Mouse (Mus musculus): ENCODE data around the gene Palld. TPM values are rescaled to one million over a fixed set of nuclear protein-coding genes. Genes with fewer than 3 reads are reported as not detected.

Palld gene
- polyA plus RNA-seq, 1 experiment from 2014 or later = 138 TPM

DNA sequence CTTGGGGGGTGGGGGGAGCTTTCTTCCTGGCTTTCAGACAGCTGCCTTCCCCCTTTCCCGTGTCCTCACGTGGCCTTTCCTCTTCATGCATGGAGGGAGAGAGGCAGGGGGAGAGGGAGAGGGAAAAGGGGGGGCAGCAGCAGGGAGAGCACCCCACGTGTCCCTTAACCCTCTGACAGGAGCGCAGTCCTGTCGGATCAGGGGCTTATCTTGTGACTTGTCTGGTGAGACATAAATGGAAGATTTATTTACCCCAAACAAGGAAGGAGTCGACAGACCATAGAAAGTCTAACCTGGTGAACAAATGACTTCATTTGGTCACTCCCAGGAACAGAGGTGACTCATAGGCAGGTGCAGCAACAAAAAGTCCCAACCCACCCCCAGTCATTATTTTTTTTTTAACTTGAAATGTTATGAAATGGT is 427.2 kb downstream of the Palld start:
- Histone ChIP-seq H3K9ac (no peak overlapping the region), H3K27me3 (no peaks in the 10 kb centered on the region), H3K9me3 (no peaks in the 10 kb centered on the region), H3K4me3 (no peak overlapping the region), H3K36me3 (no peaks in the 10 kb centered on the region), H3K4me1 (no peaks in the 10 kb centered on the region), H3K4me2 (replicated peaks) (no peak overlapping the region), H3K27ac (no peak overlapping the region)
- no peak for ATAC-seq (ENCODE audit: insufficient number of reproducible peaks, insufficient read depth, low FRiP score, low TSS enrichment)
- WGBS = 58% methylated on average over 6 of the region's 6 CpGs

DNA sequence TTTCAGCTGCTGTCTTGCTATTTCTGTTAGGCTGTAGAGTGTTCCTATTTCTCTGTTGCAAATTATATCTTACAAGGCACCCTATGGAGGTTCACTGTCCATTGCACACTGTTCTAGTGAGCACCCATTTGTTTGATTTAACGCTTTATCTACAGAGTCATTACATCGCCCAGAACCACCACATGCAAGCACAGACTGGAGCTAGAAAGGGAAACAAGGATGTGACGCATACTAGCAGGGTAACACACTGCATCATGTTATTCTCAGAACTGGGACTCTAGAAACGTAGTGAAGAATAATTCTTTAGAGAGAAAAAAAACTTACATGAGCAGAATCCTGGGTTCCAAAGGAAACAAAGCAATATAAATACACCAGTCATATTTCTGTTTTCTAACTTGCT is 432.3 kb downstream of the Palld start:
- H3K4me1 ChIP-seq = no peaks in the 10 kb centered on the region
- H3K4me3 ChIP-seq = no peak overlapping the region
- H3K4me2 ChIP-seq (replicated peaks) = no peak overlapping the region
- H3K9ac ChIP-seq = no peak overlapping the region
- ATAC-seq (ENCODE audit: insufficient number of reproducible peaks, insufficient read depth, low FRiP score, low TSS enrichment) = no peak
- H3K9me3 ChIP-seq = no peaks in the 10 kb centered on the region
- no peaks in the 10 kb centered on the region for H3K36me3 ChIP-seq
- 85% methylated on average over 4 of the region's 4 CpGs for WGBS
- no peak overlapping the region for H3K27ac ChIP-seq
- no peaks in the 10 kb centered on the region for H3K27me3 ChIP-seq

DNA sequence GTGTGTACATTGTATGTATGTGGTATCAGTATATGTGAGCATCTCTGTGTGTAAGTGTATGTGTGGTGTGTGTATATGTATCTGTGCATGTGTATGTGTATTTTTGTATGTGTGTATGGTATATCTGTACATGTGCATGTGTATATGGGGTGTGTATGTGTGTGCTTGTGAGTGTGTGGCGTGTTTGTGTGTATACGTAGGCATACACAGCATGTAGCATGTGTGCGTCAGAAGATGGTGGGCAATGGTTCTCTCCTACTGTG is 435.0 kb downstream of the Palld start:
- Histone ChIP-seq H3K36me3 (no peaks in the 10 kb centered on the region), H3K4me2 (replicated peaks) (no peak overlapping the region), H3K4me3 (no peak overlapping the region), H3K27me3 (no peaks in the 10 kb centered on the region), H3K4me1 (no peaks in the 10 kb centered on the region), H3K27ac (no peak overlapping the region), H3K9ac (no peak overlapping the region), H3K9me3 (no peaks in the 10 kb centered on the region)
- ATAC-seq (ENCODE audit: insufficient number of reproducible peaks, insufficient read depth, low FRiP score, low TSS enrichment) = no peak
- 97% methylated on average over 3 of the region's 3 CpGs for WGBS

DNA sequence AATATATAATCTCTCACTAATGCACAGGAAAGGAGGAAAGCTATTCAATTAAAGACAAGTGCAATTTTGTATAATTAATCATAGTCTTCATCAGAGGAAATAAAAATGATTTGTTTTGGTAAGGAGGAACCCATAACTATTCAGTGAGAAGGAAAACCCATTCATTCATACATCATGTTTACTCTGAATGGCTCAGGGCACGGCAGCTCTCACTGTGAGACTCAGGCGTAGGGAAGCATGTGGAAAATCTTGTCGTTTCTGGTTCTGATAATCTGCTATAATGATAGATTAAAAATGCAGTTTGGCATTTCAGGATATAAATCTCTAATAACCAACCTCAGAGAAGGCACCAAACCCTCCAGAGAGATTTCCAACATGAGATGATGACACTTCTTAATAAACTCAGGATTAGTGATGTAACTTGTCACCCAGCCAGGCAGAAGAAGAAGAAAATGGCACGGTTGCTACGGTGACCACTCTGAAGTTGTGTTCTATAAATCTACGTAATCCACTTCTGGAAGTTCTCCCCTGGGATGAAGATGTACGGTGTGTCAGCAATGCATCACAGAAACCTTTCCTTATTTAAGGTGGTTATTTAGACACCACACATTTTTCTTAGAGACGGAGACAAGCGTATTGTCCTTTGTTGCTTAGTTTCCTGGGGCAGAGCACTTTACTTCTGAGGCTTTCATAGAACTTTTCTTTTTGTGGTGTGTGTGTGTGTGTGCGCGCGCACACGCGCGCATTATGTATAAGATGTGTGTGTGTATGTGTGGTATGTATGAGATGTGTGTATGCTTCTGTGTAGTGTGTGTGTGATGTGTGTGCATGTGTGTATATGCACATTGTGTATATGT is 435.6 kb downstream of the Palld start:
- Histone ChIP-seq H3K36me3 (no peaks in the 10 kb centered on the region), H3K4me1 (no peaks in the 10 kb centered on the region), H3K4me2 (replicated peaks) (no peak overlapping the region), H3K4me3 (no peak overlapping the region), H3K27ac (no peak overlapping the region), H3K27me3 (no peaks in the 10 kb centered on the region), H3K9me3 (no peaks in the 10 kb centered on the region), H3K9ac (no peak overlapping the region)
- ATAC-seq (ENCODE audit: insufficient number of reproducible peaks, insufficient read depth, low FRiP score, low TSS enrichment) = no peak
- 90% methylated on average over 15 of the region's 15 CpGs for WGBS

DNA sequence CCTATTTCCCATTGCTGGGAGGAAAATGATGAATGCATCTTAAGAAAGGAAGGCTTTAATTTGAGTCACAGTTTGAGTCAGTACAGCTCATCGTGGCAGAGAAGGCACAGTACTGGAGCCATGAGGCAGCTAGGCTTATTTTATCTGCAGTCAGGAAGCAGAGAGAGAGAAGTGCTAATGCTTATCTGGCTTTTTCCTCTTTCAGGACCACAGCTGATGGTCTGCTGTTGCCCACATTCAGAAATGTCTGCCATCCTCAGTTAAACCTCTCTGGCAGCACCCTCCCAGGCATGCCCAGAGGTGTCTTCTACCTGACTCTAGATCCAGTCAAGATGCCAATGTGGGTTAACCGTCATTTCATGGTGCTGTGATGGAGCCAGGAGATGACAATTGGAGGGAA is 438.1 kb downstream of the Palld start:
- H3K9me3 ChIP-seq = no peaks in the 10 kb centered on the region
- no peak for ATAC-seq (ENCODE audit: insufficient number of reproducible peaks, insufficient read depth, low FRiP score, low TSS enrichment)
- H3K4me1 ChIP-seq = no peaks in the 10 kb centered on the region
- H3K27ac ChIP-seq = no peak overlapping the region
- 84% methylated on average over 2 of the region's 2 CpGs for WGBS
- no peak overlapping the region for H3K4me3 ChIP-seq
- no peak overlapping the region for H3K4me2 ChIP-seq (replicated peaks)
- H3K27me3 ChIP-seq = no peaks in the 10 kb centered on the region
- no peaks in the 10 kb centered on the region for H3K36me3 ChIP-seq
- H3K9ac ChIP-seq = no peak overlapping the region

DNA sequence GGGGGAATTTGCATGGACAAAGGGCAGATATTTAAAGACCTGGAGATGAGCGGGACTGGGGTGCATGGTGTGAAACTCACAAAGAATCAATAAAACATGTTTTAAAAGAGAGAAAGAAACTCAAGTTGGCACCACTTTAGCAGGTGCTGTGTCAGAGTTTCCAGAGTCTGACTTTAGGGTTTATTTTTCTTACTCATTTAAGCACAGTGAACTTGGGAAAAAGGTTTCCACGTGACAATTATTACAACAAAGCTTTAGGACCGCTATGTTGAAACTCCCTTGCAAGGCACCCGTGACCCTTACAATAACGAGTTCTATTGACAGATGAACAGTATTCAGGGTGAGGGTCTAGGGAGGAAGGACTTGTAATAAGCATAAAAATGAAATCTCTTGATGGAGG is 440.3 kb downstream of the Palld start:
- Histone ChIP-seq H3K36me3 (no peaks in the 10 kb centered on the region), H3K27ac (no peak overlapping the region), H3K4me1 (no peaks in the 10 kb centered on the region), H3K4me2 (replicated peaks) (no peak overlapping the region), H3K4me3 (no peak overlapping the region), H3K9ac (no peak overlapping the region), H3K9me3 (no peaks in the 10 kb centered on the region), H3K27me3 (no peaks in the 10 kb centered on the region)
- no peak for ATAC-seq (ENCODE audit: insufficient number of reproducible peaks, insufficient read depth, low FRiP score, low TSS enrichment)
- WGBS = 71% methylated on average over 5 of the region's 5 CpGs

Other genes with a start within 250 kb of the Palld start
- gene Ddx60, start 25.4 kb upstream of the Palld start, polyA plus RNA-seq (2016; fragmentation: Nextera tagmentation; extraction: Ambion mirVana) = 0.31 and 0.73 TPM in 2 replicates
- gene Anxa10, start 220.5 kb upstream of the Palld start, polyA plus RNA-seq (2016; fragmentation: Nextera tagmentation; extraction: Ambion mirVana) = not detected in 2 replicates

Measured in embryonic facial prominence, embryonic 12.5 days (tissue).